Mouse (Mus musculus) liver, adult 2 months (tissue): ENCODE results near the gene Wdhd1. TPM values are rescaled to one million over a fixed set of nuclear protein-coding genes. Genes with fewer than 3 reads are reported as not detected.

Experiments used
- DNase-seq: peaks from one replicate; pipeline ENCODE4 v3.0.0-alpha.2; 2011; ENCODE audit warnings: low read depth, low spot score; ENCODE audit errors: extremely low read depth
- H3K27ac ChIP-seq: fragments of 200-500 bp; replicated peaks from 2 replicates; pipeline ENCODE4 v1.5.1; 2012; ENCODE audit warnings: low read depth, mild to moderate bottlenecking, control low read depth, inconsistent platforms, low read length; ENCODE audit not compliant: insufficient read depth
- H3K27me3 ChIP-seq: fragments of 200-500 bp; 2 replicates; pipeline ENCODE4 v1.6.1; 2012; ENCODE audit warnings: mild to moderate bottlenecking, moderate library complexity, low read length, inconsistent platforms; ENCODE audit not compliant: control insufficient read depth, insufficient read depth
- H3K36me3 ChIP-seq: fragments of 200-500 bp; 2 replicates; pipeline ENCODE4 v1.6.1; 2012; ENCODE audit warnings: low read length, inconsistent platforms; ENCODE audit not compliant: control insufficient read depth, insufficient read depth
- H3K4me1 ChIP-seq: fragments of 200-500 bp; 2 replicates; pipeline ENCODE4 v1.6.1; 2011; ENCODE audit warnings: low read length; ENCODE audit not compliant: control insufficient read depth, insufficient read depth
- H3K4me3 ChIP-seq: fragments of 200-500 bp; 2 replicates; pipeline ENCODE4 v1.5.1; 2011; ENCODE audit warnings: low read depth, mild to moderate bottlenecking, control low read depth, low read length, moderate library complexity; ENCODE audit not compliant: insufficient read depth
- H3K79me2 ChIP-seq: fragments of 200-500 bp; 2 replicates; pipeline ENCODE4 v1.6.1; 2012; ENCODE audit warnings: inconsistent platforms, mild to moderate bottlenecking, low read length, moderate library complexity; ENCODE audit not compliant: control insufficient read depth, insufficient read depth
- H3K9ac ChIP-seq: fragments of 200-500 bp; 2 replicates; pipeline ENCODE4 v1.6.1; 2012; ENCODE audit warnings: low read depth, mild to moderate bottlenecking, control low read depth, inconsistent platforms, low read length
- CTCF ChIP-seq: fragments of 200-500 bp; IDR thresholded peaks from 2 replicates; pipeline ENCODE4 v1.5.1; 2011; ENCODE audit warnings: low read depth, low read length, control low read depth
- POLR2A ChIP-seq: fragments of 200-500 bp; IDR thresholded peaks from 2 replicates; pipeline ENCODE4 v1.6.1; 2011; ENCODE audit warnings: low read length, control low read depth; ENCODE audit not compliant: insufficient read depth; ENCODE audit errors: extremely low read depth
- WGBS: fragments of 180-500 bp; shearing (Covaris S2); methylation state at CpG from one replicate; pipeline ENCODE4 v1.1.7; 2018; 5-methylcytosine and 5-hydroxymethylcytosine counted together
- polyA plus RNA-seq: library from polyadenylated mRNA; depleted of rRNA; stranded (reverse); fragments of >200 nt; gene quantifications from 2 replicates; pipeline ENCODE4 v1.2.3, GENCODE M21; 2012
- total RNA-seq: library from RNA; depleted of rRNA; stranded (reverse); fragments of >200 nt; gene quantifications from 2 replicates; pipeline ENCODE4 v1.2.3, GENCODE M21; 2014

Wdhd1 gene
- total and polyA plus RNA-seq, 2 experiments = 0.21 to 1.0 TPM

DNA sequence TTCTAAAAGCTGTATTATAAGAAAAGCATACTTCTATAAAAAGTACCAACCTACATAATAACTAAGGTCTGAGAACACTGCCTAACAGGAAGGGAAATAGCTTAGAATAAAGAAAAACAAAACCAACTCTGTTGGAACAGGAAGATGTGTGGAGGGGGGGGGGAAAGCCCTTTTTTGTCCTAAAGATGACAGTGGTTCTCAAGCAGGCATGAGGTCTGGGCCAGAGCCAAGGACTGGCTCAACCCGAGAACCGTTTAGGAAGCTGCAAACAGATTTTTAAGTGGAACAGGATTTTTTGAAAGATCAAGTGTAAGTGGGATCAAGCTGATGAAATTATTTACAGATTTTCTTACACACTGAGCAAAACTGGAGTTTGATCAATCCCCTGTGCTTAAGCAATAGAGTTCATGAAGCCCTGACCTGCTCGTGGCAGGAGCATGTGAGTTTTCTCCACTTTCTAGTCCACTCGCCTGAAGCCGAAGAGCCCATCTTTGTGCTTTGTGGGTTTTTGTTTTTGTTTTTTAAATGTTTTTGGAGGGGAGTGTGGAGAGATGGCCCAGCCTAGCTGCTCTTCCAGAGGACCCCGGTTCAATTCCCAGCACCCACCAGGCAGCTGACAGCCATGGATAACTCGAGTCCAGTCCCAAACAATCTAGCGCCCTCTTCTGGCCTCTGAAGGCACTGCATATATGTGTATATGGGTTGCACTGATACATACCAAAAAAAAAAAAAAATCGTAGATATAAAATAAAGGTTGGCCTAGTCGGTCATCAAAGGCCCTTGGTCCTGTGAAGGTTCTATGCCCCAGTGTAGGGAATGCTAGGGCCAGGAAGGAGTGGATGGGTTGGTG lies 52.0 kb downstream of the Wdhd1 start:
- Histone ChIP-seq H3K27ac (peak overlapping the region; percentile 93), H3K4me3 (no peak overlapping the region), H3K36me3 (no peaks in the 10 kb centered on the region), H3K9ac (no peak overlapping the region), H3K4me1 (peaks cover 8% of the 10 kb centered on the region; the same call in 1 of the 2 replicates), H3K79me2 (no peaks in the 10 kb centered on the region), H3K27me3 (no peaks in the 10 kb centered on the region)
- WGBS = 47% methylated on average over 10 of the region's 10 CpGs
- peak; percentile 95 for DNase-seq
- no peak for TF ChIP-seq POLR2A
- peak; percentile 59 for TF ChIP-seq CTCF

DNA sequence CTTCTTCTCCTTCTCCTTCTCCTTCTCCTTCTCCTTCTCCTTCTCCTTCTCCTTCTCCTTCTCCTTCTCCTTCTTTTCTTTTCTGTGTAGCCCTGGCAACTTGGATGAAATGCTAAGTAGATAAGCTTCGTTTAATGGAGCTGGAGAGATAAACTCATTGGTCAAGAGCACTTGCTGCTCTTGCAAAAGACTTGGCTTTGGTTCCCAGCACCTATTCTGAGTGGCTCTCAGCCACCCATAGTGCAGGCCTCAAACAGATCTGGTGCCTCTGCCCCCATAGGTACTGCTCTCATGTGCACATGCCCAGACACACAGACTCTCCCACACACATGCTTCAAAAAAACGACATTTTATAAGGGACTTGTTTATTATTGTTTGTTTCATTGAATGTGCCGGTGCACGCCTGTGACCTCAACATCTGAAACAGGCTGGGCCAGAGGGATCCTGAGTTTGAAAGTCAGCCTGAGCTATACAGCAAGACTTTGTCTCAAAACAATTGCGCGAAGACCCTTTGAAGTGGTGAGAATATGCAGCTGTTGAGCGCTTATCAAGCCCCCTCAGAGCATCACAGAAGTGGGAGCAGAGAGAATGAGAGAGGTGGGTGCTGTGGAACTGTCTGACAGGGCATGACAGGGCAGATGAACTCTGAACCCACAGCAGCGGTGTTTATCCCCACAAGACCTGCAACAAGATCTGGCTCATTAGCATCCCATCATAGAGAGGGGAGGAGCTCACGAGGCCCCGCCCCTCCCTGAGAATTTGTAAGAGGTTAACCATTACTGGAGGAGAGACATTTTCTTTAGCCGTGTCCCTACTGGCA lies 53.8 kb downstream of the Wdhd1 start:
- no peaks in the 10 kb centered on the region for H3K27me3 ChIP-seq
- no peak overlapping the region for H3K9ac ChIP-seq
- peak overlapping the region; percentile 89 for H3K27ac ChIP-seq
- WGBS = 50% methylated on average over 11 of the region's 11 CpGs
- H3K36me3 ChIP-seq = no peaks in the 10 kb centered on the region
- peaks cover 8% of the 10 kb centered on the region; the same call in 1 of the 2 replicates for H3K4me1 ChIP-seq
- peak; percentile 91 for DNase-seq
- no peak overlapping the region for H3K4me3 ChIP-seq
- H3K79me2 ChIP-seq = no peaks in the 10 kb centered on the region
- TF ChIP-seq POLR2A (no peak), CTCF (no peak)

DNA sequence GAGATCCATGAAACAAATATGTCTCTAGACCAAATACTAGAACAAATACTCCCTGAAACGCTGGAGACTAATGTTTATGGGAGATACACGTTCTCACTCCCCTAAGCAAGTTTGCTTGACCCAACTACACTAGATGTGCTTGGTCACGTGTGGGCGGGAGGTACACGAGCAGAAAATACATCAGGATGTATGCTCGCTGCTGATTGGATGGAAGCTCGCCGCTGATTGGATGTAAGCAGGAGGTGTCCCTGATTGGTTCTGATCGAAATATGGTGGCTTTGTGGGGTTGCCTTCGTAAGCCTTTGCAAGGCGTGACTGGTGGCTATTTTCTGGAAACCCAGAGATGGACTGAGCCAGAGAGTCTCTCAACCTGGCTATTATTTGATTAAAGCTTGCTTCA lies 55.1 kb downstream of the Wdhd1 start:
- Histone ChIP-seq H3K79me2 (no peaks in the 10 kb centered on the region), H3K4me1 (peaks cover 8% of the 10 kb centered on the region; the same call in 1 of the 2 replicates), H3K4me3 (no peak overlapping the region), H3K27me3 (no peaks in the 10 kb centered on the region), H3K9ac (no peak overlapping the region), H3K27ac (no peak overlapping the region), H3K36me3 (no peaks in the 10 kb centered on the region)
- DNase-seq = no peak
- WGBS = 81% methylated on average over 11 of the region's 11 CpGs
- TF ChIP-seq POLR2A = no peak
- no peak for TF ChIP-seq CTCF

DNA sequence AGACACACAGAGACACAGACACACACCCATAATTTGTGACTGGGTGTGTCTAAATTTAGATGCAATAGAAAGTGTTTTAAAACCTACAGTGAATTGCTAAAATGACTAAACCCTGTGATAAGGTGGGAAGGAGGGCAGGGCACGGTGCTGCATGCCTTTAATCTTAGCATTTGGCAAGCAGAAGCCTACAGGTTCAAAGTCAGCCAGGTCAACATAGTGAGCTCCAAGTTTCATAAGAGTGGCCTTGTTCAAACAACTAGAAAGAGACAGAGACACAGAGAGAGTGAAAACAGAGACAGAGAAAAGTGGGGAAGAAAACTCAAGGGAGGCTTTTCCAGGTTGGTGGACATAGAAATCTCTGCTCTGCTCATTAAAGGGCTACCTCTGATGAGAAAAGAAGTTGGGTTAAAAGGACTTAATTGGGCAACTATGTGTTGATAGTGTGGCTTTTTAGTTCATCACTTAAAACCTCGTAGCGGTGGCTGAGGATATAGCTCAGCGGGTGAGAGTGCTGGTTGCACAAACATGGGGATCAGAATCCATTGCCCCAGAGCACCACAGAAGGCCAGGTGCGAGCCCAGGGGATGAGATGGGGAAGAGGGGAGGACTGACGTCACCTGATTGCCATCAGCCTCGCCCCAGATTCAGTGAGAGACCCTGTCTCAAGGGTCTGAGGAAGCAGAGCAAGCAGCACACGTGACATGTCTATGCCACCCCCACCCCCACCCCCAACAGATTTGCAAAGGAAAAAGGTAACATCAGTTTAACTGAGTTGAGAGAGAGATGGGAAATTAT lies 56.2 kb downstream of the Wdhd1 start:
- Histone ChIP-seq H3K4me1 (peaks cover 8% of the 10 kb centered on the region; the same call in 1 of the 2 replicates), H3K27ac (peak overlapping the region; percentile 67), H3K4me3 (no peak overlapping the region), H3K9ac (0 out of 2 replicates have a peak overlapping the region, but pooled peaks have one; percentile 2), H3K27me3 (no peaks in the 10 kb centered on the region), H3K79me2 (no peaks in the 10 kb centered on the region), H3K36me3 (no peaks in the 10 kb centered on the region)
- 28% methylated on average over 8 of the region's 8 CpGs for WGBS
- TF ChIP-seq CTCF (no peak), POLR2A (no peak)
- peak; percentile 94 for DNase-seq

DNA sequence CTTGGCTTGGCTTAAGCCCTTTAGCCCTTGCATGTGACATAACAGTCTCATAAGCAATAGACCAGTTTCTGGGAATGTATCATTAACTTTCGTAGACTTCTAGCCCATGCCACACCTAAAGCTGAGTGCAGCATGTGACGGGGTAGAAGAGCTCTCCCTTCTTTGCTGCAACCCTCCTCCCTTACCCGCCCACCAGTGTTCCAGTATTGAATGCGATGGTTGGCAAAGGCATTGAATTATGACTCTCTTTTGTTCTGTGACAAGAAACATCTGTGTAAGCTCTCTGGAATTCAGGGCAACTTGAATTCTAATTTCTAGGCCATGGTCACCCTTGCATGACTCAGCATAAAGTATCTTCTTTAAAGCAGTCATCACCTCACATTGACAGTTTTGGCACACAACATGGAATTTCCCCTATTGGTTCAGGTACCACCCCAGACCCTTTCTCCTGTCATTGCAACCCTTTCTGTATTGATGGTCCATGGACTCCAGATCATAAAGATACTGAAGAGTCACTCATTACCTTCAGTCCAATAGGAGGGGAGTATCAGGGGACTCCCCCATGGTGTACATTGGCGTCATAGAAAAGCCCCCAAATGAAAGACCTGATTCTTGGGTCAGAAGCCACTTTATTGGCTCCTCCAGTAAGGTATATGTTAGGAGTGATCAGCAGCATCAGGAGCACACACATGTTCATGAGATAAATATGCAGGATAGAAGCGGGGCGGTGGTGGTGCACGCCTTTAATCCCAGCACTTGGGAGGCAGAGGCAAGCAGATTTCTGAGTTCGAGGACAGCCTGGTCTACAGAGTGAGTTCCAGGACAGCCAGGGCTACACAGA lies 57.7 kb downstream of the Wdhd1 start:
- H3K36me3 ChIP-seq = no peaks in the 10 kb centered on the region
- TF ChIP-seq POLR2A (no peak), CTCF (no peak)
- no peaks in the 10 kb centered on the region for H3K27me3 ChIP-seq
- WGBS = 90% methylated on average over 9 of the region's 9 CpGs
- DNase-seq = no peak
- no peaks in the 10 kb centered on the region for H3K79me2 ChIP-seq
- peaks cover 10% of the 10 kb centered on the region; the same call in 1 of the 2 replicates for H3K4me1 ChIP-seq
- H3K4me3 ChIP-seq = no peak overlapping the region
- no peak overlapping the region for H3K9ac ChIP-seq
- H3K27ac ChIP-seq = no peak overlapping the region
